Mouse (Mus musculus) brain, embryonic 14.5 days (tissue): ENCODE data around the gene Ankrd22.

Experiments used
- CTCF ChIP-seq: fragments of 200-500 bp; IDR thresholded peaks from 2 replicates; pipeline ENCODE4 v1.5.1; 2012; ENCODE audit warnings: inconsistent platforms, mild to moderate bottlenecking, moderate library complexity, borderline replicate concordance; ENCODE audit not compliant: insufficient read depth, insufficient read length; ENCODE audit errors: extremely low read depth
- POLR2A ChIP-seq: fragments of 200-500 bp; IDR thresholded peaks from 2 replicates; pipeline ENCODE4 v1.6.1; 2012; ENCODE audit warnings: mild to moderate bottlenecking, inconsistent platforms, borderline replicate concordance; ENCODE audit not compliant: poor library complexity, insufficient read depth, insufficient read length, severe bottlenecking; ENCODE audit errors: extremely low read depth

DNA sequence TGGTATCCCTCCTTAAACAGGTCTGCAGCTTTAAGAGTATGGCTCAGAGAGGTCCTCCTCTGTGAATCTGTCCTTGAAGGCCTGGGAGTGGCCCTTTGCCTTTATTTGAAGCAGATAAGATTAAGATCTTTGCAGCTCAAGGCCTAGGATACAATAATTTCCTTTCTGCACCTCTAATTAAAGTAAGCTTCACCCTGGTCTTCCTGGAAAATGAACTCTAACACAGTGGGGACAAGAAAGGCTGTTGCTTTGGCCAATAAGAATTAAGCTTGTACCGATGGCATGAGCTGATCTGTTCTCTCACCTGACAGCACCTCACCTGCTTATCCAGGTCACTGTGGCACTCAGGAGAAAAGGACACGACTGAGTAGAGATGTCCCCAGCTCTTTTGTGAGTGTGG lies 45.0 kb upstream of the Ankrd22 start:
- TF ChIP-seq CTCF (no peak), POLR2A (no peak)
